Mouse (Mus musculus) adrenal gland, adult 2 months (tissue): ENCODE measurements around the gene Nrap. TPM values are rescaled to one million over a fixed set of nuclear protein-coding genes. Genes with fewer than 3 reads are reported as not detected.
A peak's percentile ranks its signal among the peaks of the same experiment; 100 is the strongest.
"Not testable (repeated sequence)": the region's sequence is repeated elsewhere in the genome, so short reads cannot be mapped to it uniquely, and the experiment has no call there.

Experiments
- DNase-seq: peaks from one replicate; pipeline ENCODE4 v3.0.0; 2021
- polyA plus RNA-seq: library from polyadenylated mRNA; depleted of rRNA; stranded (reverse); fragments of >200 nt; gene quantifications from 2 replicates; pipeline ENCODE4 v1.2.3, GENCODE M21; 2012
- total RNA-seq, 2 experiments: library from RNA; stranded (reverse); gene quantifications; 2 replicates each; pipeline ENCODE4 v1.2.3; 2021

The Nrap gene
- total and polyA plus RNA-seq, 3 experiments: not detected

DNA sequence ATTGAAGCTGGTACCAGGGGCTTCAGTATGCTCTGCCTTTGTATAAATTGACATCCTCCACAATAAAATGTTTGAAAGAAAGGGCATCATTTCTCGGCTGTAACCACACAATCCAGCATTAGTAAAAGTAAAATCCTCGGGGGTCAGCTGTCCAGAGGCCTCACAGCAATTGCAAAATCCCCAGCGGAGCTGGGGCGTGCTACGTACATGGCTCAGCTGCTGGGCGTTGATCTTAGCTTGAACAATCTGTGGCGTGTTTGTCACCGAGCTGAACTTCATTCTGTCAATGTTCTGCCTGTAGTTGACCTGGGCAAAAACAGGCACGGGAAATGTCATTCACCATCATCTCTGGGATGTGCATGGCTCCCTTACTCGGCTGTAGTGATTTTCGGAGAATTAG, 23.7 kb downstream of the Nrap start:
- DNase-seq: no peak

DNA sequence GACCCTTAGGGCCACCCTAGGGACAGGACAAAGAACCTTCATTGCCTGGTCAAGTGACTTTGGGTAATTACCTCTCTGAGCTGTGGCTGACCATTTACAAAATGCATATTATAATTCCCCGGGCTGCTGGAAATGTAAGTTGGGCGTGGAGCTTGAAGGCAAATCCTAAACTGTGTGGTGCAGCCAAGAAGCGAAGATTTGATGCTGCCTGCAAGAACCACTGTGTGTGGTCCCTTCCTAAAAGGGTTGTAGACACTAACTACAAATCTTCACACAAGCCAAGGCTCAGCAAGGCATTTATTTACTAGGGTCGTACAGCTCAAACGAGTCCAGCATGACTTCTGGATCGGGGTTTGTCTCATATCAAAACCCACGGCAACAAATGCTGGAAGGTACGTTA, 25.3 kb downstream of the Nrap start:
- DNase-seq: no peak

DNA sequence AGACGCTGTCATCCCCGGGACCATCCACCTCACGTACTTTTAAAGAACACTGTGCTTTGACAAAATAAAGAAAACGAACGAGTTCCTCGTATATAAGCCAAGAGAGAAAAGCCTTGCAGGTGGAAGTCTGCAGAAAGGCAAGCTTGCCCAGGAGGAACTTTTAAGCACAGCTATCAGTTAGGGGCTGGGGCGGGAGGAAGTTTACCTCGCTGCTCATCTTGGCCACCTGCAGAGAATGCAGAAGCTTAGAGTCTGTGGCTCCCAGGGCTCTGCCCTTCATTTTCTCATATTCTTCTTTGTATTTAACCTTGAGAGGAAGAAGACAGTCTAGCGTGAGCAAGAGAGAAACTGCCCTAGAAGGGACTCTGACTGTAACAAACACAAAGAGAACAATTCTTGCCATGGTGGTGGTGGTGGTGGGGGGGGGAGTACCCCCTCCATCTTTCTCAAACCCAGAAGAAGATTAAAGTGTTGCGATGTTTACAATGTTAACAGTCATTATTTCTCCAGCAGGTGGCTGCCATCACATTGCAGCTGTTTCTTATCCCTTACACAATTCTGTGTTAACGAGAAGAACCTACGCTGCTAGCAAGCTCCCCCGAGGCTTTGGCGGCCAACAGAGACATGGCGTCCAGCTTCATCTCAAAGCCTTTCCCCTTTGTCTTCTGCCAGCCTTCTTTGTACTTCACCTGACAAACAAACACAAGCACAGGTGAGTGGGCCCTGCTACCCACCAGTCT, 25.9 kb downstream of the Nrap start:
- no peak for DNase-seq

DNA sequence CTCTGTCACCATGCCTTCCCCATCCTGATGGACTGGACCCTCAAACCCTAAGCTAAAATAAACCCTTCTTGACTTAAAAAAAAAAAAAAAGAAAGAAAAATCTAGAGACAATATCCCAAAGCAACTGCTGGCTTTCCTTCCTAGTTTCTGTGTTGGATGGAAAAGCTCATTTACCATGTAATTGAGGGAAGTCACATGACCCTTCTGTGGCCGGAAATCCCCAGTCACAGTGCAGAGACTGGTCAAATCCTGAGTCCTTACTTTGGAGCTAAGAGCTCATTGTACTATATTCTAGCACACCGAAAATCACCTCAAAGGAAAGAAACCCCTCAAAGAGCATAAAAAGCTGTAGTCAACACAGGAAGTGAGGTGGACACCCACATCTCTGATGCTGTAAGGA, 30.9 kb downstream of the Nrap start:
- no peak for DNase-seq

DNA sequence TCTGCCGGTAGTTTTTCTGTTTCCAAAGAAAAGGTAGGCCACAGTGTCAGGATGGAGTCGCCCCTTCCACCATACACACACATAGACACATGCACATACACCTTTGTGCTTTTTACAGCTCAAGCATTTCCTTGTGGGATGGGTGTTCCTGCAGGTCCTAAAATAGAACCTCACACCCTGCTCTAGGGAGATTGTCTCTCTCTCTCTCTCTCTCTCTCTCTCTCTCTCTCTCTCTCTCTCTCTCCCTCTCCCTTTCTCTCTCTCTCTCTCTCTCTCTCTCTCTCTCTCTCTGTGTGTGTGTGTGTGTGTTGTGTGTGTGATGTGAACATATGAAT, 32.5 kb downstream of the Nrap start:
- DNase-seq: not testable (repeated sequence)

DNA sequence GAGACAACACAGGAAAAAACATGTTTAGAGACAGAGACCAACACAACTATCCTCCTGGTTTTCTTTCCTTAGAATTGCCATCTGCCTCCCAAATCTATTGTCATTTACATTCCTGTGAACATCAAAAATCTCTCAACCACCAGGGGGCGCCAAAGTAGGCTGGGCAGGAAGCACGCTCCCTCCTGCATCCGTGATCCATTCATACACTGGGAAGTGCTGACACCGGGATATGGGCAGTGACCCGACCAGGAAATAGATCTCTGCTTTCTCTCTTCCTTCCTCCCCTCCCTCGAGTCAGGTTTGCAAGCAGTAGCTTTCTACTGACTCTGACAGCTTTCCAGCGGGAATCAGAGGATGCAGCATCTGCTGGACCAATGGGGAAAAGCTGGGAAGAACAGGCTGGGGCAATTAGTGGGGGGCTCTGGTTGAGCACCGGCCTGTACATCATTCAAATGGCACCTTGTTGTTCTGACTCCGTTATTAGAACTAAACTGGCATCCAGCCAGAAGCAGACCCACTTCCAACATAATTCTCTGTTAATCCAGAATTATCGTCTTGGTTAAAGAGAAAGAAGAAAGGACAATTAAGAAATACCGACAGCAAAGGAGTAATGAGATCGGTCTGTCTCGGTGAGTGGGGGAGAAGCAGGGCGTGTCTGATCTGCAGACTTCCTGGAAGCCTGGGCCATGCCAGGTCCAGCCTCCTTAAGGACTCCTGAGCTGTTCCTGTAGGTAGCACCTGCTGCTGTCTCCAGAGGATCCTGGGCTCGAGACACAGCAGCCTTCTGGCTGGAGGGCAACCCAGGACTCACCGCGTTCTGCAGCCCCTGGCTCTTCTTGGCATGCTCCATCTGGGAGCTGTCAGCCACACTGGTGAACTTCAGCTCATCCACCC, 33.1 kb downstream of the Nrap start:
- DNase-seq: peak; percentile 67

DNA sequence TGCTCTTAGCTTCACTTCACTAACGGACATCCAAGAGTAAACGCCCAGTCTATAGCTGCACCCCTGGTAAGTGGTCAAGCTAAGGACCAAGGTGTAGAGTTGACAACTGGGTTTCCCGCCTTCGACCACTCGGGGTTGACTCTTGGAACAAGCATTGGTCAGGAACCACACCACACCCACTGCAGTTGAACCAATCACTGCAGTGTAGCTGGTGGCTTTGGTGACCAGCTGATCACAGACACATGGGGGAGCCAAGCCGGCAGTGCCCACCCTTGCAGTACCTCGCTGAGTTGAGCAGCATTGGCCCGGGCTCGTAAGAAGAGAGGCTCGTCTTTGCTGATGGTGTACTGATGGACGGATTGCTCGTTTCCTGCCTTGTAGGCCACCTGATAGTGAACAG, 34.6 kb downstream of the Nrap start:
- no peak for DNase-seq

DNA sequence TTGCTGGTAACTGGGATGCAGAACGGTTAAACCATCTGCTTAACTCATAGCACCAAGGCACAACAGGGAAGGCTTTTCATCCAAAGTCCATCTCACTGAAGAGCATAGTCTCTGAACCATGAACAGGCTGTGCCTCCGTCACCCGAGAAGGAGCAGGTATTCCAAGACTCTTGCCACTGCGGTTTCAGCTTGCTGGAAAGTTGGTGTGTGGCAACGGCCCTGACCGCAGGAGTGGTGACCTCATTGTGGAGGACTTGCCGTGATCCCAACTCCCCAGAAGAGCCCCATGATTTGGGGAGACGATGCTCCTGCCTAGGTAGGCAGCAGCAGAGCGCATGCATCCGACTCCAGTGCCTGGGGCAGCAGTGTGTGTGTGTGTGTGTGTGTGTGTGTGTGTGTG, 36.1 kb downstream of the Nrap start:
- no peak for DNase-seq

DNA sequence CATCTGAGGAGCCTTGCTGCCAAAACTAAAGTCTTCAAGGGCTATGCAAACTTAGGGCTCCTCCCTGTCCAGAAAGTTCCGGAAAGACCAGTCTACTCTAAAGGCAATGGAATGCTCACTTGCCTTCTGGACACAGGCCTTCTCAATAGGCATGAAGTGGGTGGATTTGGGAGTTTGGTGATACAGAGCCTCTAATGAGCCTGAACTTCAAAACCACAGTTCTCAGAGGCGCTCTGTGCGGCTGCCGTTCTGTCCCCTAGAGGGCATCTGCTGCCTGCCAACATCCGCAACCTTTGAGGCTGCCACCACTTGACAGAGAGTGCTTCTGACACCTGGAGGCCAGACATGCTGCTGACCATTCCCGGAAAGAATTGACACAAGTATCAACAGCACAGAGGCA, 40.5 kb downstream of the Nrap start:
- DNase-seq: no peak

DNA sequence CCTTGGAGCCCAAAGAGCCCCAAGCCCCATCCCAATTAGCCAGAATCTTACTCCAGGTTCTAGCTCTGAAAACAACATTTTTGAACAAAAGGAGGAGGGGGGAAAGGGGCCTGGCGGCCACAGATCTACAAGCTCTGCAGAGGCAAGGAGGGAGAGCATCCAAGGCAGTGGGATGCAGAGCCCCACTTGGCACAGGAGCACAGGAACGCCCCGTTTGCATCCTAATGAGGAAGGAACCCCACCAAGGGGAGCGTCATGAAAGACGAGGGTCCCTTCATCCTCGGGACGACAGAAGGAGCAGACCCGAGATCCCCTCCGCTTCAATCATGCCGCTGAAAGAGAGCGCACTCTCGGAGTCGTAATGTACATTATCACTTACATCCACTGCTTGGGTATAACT, 43.1 kb downstream of the Nrap start:
- DNase-seq: no peak

DNA sequence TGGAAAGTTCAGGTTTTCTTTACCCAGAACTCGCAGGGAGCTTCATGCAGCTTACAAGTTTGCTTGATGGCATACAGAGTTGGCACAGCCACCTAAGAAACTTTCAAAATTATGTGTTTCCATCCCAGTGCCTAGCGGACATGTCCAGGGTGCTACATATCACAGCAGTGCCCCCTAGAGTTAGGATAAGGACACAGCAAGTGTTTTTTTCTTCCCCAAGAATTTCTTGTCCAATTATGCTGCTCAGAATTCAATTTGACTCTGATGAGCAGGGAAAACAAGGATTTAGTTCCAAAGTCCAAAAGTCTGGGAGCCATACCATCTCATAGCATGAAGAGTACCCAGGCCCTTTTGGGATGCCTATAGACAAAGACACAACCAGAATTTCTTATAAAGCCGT, 43.8 kb downstream of the Nrap start:
- DNase-seq: peak; percentile 31

DNA sequence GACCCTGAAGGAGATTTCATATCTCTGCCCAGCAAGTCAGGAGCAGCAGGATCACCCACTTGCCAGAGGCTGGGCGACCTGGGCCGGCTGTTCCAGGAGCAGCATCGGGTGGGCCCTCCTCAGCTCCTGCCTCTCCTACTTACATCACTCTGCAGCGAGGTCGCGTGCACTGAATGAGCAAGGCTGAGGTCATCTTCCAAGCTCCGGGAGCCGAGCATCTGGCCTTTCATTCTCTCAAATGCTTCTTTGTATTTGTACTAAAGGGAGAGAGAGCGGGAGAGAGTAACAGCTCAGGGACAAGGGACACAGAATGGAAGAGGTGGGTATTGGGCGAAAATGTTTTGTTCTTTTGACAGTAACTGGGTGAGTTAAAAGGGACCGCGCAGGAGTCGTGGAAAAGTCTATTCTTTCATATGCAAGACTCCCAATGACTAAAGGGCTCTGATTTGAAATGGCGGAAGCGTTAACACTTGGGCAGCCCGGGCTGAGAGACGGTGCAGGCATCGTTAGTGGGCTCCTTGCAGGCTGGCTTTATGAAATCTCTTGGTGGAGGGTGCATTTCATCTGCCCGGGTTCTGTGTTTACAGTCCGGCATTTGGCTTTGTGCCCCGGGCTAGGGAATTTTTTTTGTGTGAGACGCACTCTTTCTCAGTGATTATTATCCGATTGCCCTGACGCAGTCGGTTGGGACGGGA, 45.8 kb downstream of the Nrap start:
- DNase-seq: peak; percentile 76

DNA sequence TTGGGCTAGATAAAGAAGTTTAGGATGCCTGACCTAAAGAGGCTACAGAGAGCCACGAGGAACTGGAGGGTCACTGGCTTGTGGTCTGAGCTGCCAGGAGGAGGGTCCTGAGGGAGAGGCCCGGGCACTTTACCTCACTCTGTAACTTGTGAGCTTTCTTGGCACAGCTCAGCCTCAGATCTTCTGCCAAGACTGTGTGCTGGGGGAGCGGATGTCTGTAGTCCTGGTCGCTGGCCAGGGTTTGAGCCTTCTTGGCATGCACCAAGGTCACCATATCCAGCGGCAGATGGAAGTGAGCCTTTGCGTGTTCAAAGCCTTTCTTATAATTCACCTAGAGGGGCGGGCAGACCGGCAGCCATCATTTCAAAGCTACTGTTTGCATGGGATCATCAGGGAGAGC, 47.8 kb downstream of the Nrap start:
- peak; percentile 90 for DNase-seq

DNA sequence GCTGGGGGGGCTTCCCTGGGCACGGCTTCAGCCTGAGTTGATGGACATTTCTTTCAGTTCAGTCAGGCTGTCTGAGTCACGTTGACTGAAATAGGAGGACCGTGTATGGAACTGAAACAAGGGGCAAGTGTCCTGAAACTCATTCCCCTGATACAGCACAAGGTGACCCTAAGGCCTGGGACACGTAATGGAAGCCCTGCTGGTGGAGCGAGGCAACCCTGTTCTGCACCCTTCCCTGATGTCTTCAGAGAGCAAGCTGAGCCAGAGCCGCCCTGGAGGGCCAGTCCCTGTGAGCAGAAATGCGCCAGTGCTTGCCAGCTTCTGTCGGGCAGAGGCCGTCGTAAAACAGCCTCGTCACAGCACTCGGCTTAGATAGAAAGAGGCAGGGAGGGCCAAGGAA, 53.0 kb downstream of the Nrap start:
- DNase-seq: no peak

DNA sequence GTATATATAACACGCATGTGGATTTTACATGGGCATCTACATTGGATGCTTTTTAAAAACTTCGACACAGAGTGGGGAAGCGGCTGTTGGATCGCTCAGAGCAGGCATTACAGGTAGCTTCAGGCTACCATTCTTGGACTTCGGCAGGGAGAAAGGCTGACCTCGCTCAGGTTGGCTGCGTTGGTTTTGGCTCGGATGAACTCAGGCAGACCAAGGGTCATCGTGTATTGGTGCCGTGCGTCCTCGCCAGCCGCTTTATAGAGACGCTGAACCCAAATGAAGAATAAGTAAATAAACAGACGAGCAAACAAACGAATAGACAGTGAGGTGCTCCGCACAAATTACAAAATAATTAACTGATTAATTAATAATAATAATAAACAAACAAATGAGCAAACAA, 53.5 kb downstream of the Nrap start:
- no peak for DNase-seq

DNA sequence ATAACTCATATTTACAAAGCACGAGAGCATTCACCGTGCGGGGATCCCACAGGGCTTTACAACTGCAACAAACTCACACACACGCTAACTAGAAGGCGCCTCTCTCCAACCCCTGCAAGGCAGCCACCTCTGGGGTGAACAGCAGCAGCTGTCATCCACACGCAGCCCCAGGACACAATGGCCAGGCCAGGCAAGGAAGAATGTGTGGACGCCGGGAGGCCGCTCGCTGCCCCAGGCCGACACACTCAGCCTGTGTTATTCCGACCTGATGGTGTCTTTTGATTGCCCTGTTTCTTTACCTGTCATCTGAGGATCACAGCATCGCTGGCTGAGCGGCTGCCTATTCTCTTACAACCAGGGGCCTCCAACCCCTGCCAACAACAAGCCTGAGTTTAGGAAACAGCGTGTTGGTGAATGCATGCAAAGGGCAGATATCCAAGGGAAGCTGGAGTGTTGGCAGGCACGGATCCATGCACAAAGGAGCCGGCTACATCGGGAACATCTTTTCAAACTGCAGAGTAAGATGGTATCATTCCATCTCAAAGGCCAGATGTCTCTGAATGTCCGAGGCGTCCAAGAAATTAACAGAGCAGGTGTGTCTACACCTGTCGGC, 63.5 kb downstream of the Nrap start:
- DNase-seq: no peak

DNA sequence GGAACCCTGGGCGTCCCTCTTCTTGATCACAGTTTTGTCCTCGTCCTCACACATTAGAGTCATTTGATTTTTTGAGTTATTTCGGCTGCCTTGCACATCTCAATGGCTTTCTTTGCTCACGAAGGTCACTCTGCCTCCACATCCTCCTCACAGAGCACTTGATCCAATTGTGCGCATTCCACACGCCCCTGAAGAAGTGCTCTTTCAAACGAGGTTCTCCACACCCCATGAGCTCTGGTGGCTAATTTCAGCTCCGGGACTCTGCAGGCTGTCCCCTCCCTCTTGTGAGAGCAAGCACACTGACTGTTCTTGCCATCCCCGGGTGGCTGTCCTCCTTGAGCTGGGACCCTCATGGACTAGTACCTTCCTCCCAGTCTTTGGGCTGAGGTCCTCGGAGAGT, 64.2 kb downstream of the Nrap start:
- no peak for DNase-seq

DNA sequence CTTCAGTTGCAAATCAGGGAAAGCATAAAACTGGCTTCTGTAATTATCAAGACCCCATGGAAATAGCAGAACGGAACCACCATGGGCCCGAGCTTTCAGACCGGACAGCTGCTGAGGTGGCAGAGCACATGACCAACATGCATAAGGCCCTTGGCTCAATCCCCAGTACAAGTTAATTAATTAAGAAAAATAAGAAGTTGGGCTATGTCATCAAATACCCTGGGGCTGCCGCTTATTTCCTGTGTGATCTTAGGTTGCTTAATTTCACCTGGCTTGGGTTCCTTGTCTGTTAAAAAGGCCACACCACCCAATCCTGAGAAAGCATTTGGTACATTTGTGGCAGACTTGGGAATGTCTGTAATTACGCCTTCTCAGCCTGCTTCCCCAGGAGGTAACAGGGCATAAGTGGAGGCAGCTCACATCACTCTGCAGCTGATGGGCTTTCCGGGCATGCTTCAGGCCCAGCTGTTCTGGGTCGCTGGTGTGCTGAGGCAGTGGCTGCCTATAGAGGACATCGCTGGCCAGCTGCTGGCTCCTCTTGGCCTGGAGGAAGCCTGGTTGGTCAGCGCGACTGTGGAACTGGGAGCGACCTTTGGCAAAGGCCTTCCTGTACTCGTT, 68.4 kb downstream of the Nrap start:
- DNase-seq: no peak

DNA sequence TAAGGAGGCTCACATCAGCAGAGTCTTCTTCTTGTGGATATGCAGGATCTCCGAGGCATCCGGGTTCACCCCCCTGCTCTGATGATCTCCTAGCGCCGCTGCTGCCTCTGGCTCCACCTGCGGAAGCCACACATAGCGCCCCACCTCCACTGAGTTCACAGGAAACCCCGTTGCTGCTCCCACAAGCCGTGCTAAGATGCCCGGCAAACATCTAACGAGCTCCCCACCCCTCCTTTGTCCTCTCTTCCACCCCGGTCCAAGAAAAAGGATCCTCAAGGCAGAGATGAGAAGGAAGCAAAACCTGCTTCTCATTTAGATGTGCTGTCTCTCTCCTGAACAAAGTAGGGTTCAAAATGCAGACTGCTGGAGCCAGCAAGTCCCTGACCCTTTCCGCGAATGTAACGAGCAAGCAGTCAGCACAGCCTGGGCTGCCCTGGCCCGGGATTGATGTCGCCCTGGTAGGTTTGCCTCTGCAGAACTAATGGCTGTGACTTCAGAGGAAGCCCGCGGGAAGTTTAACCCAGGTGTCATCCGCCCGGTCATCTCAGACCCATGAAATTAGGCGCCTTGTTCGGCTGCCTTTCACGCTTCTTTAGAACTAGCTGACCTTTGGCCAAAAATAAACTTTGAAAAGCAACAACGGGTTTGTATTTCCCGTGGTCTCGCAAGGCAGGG, 69.5 kb downstream of the Nrap start:
- DNase-seq: no peak

DNA sequence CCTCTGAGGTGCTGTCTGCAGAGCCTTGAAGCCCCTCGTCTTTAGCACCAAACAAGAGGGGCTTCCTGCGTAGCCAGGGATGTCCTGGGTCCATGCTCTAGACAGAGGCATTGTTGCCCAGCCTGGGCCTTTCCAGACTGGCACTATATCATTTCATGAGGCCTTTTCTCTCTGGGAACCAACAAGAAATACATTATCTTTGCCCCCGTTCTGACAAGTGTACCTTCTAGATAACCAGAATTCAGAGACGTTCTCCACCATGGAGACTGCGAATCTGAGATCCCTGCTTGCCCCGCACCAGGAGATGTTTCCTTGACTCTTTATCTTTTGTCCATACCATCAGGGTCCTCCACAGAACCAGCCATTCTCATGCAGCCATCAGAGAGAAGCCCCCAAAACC, 70.2 kb downstream of the Nrap start:
- DNase-seq: no peak

DNA sequence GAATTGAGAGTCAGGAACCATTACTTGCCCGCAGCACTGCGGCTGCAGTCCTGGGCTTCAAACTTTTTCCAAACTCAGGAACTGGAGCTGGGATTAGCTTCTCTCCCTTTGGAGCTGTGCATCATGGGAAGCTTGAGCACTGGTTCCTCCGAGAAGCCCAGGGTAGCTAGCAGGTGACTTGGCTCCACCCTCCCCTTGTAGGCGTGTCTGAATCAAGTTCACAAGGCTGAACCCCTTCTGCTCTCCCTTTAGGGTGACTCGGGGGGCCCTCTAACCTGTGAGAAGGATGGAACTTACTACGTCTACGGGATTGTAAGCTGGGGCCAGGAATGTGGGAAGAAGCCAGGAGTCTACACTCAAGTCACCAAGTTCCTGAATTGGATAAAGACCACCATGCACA, 70.6 kb downstream of the Nrap start:
- no peak for DNase-seq

DNA sequence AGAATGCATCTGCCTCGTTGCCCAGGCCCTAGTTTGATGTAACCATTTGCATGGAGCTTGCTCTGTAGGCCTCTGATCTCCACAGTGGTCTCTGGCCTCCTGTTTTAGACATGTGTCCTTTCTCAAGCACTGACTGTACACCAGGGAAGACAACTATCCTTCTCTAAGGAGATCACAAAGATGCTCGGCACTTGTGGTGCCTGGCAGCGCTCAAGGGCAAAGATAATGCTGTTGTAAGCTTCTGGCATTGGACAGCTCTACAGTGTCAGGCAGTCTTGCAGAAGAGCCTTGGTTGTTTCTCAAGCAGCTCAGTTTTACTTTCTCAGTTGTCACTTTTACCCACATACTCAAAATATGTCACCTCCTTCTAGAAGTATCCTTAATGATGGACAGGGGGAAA, 73.3 kb downstream of the Nrap start:
- peak; percentile 65 for DNase-seq
